Mouse (Mus musculus) stomach, embryonic 16.5 days (tissue): ENCODE measurements around the gene Trim2. TPM values are rescaled to one million over a fixed set of nuclear protein-coding genes. Genes with fewer than 3 reads are reported as not detected.
A peak's percentile ranks its signal among the peaks of the same experiment; 100 is the strongest.

Experiments
- ATAC-seq: fragments of 200-750 bp; cut with Nextera tagmentation; 2 replicates; pipeline ENCODE4 v1.8.0; 2017; ENCODE audit warnings: moderate number of reproducible peaks, moderate TSS enrichment; ENCODE audit not compliant: insufficient read depth, low FRiP score
- H3K27ac ChIP-seq: fragments of 300-500 bp; sonication (generic); 2 replicates; pipeline ENCODE4 v1.5.1; 2014; ENCODE audit warnings: low read length
- H3K27me3 ChIP-seq: fragments of 300-500 bp; sonication (generic); 2 replicates; pipeline ENCODE4 v1.6.1; 2014; ENCODE audit warnings: low read length, control low read depth, mixed read lengths; ENCODE audit not compliant: control insufficient read depth, insufficient read depth
- H3K36me3 ChIP-seq: fragments of 300-500 bp; sonication (generic); 2 replicates; pipeline ENCODE4 v1.6.1; 2014; ENCODE audit warnings: low read length; ENCODE audit not compliant: control insufficient read depth, insufficient read depth
- H3K4me1 ChIP-seq: fragments of 300-500 bp; sonication (generic); 2 replicates; pipeline ENCODE4 v1.6.1; 2014; ENCODE audit warnings: low read length, control low read depth, mixed read lengths; ENCODE audit not compliant: control insufficient read depth, insufficient read depth
- H3K4me2 ChIP-seq: fragments of 300-500 bp; sonication (generic); 2 replicates; pipeline ENCODE4 v1.6.1; 2014; ENCODE audit warnings: low read depth, low read length, mixed read lengths
- H3K4me3 ChIP-seq: fragments of 300-500 bp; sonication (generic); replicated peaks from 2 replicates; pipeline ENCODE4 v1.5.1; 2014; ENCODE audit warnings: mild to moderate bottlenecking, low read length
- H3K9ac ChIP-seq: fragments of 300-500 bp; sonication (generic); 2 replicates; pipeline ENCODE4 v1.6.1; 2014; ENCODE audit warnings: low read length
- H3K9me3 ChIP-seq: fragments of 300-500 bp; sonication (generic); replicated peaks from 2 replicates; pipeline ENCODE4 v1.6.1; 2016; ENCODE audit warnings: low read length, control low read depth; ENCODE audit not compliant: control insufficient read depth
- WGBS: fragments of 180-500 bp; shearing (Covaris S2); extraction: QIAGEN DNeasy Blood & Tissue Kit; methylation state at CpG from one replicate; pipeline ENCODE4 v1.1.7; 2014; 5-methylcytosine and 5-hydroxymethylcytosine counted together
- polyA plus RNA-seq: library from polyadenylated mRNA; unstranded; fragments of >200 nt; fragmentation: Nextera tagmentation; extraction: Ambion mirVana; gene quantifications from 2 replicates; pipeline ENCODE4 v1.2.1, GENCODE M21; 2015

Trim2 gene
- polyA plus RNA-seq, result 33.4 and 39.9 TPM in 2 replicates

- no peaks in the 10 kb centered on the region for H3K36me3 ChIP-seq
- no peak for ATAC-seq
- H3K27ac ChIP-seq, result no peak within 1 kb of the TSS
- H3K4me1 ChIP-seq, result peaks cover 8% of the 10 kb centered on the region; the same call in 1 of the 2 replicates
- H3K4me3 ChIP-seq, result no peak within 1 kb of the TSS
- H3K9me3 ChIP-seq, result peaks cover 4% of the 10 kb centered on the region; the same call in 1 of the 2 replicates
- WGBS, result 92% methylated on average over 3 of the region's 3 CpGs
- H3K4me2 ChIP-seq, result peak within 1 kb of the TSS; percentile 90; the same call in 1 of the 2 replicates
- H3K9ac ChIP-seq, result no peak within 1 kb of the TSS
- H3K27me3 ChIP-seq, result peaks cover 25% of the 10 kb centered on the region; the same call in 1 of the 2 replicates
Observed at GRCm38 (mm10) chr3:84306777-84307176, at the start of gene Trim2. TSS of gene Trim2 (minus strand) at chr3:84306877.

- no peak overlapping the region for H3K27ac ChIP-seq
- peak; percentile 84 for ATAC-seq
- no peak overlapping the region for H3K4me2 ChIP-seq
- H3K36me3 ChIP-seq, result no peaks in the 10 kb centered on the region
- H3K4me3 ChIP-seq, result no peak overlapping the region
- H3K27me3 ChIP-seq, result no peaks in the 10 kb centered on the region
- 0 out of 2 replicates have a peak, but pooled peaks cover 4% of the 10 kb centered on the region for H3K4me1 ChIP-seq
- H3K9me3 ChIP-seq, result no peaks in the 10 kb centered on the region
- 47% methylated on average over 12 of the region's 12 CpGs for WGBS
- no peak overlapping the region for H3K9ac ChIP-seq
Observed at GRCm38 (mm10) chr3:84355930-84356689, 49.4 kb upstream of the Trim2 start.

- ATAC-seq, result no peak
- Histone ChIP-seq H3K4me3 (no peak overlapping the region), H3K4me1 (0 out of 2 replicates have a peak, but pooled peaks cover 4% of the 10 kb centered on the region), H3K4me2 (no peak overlapping the region), H3K27ac (no peak overlapping the region), H3K27me3 (no peaks in the 10 kb centered on the region), H3K9ac (no peak overlapping the region), H3K36me3 (no peaks in the 10 kb centered on the region), H3K9me3 (no peaks in the 10 kb centered on the region)
- WGBS, result 50% methylated on average over 5 of the region's 5 CpGs
Observed at GRCm38 (mm10) chr3:84352353-84353034, 45.8 kb upstream of the Trim2 start.

DNA sequence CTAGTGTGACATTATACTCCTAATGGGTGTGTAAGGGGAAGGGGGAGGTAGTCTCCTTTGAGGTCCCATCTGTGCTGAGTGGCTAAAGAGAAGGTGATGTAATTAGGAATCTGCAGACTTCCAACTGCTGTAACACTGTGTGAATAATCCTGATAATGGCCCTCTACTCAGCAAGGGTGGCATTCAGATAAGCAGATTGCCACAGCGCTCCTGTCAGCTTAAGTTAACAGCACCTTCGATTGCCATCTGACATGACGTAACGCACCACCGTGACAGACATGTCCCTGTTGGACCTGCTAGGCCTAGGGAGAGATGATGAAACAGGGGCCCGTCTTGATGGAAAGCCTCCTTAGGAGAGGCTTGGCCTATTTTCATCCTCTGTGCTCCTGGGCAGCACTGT is 43.6 kb upstream of the Trim2 start:
- H3K27ac ChIP-seq, result peak overlapping the region; percentile 61; the same call in 1 of the 2 replicates
- H3K4me2 ChIP-seq, result no peak overlapping the region
- H3K4me3 ChIP-seq, result no peak overlapping the region
- no peaks in the 10 kb centered on the region for H3K9me3 ChIP-seq
- 76% methylated on average over 6 of the region's 6 CpGs for WGBS
- H3K36me3 ChIP-seq, result no peaks in the 10 kb centered on the region
- ATAC-seq, result peak; percentile 59; the same call in 1 of the 2 replicates
- H3K4me1 ChIP-seq, result peaks cover 6% of the 10 kb centered on the region
- no peak overlapping the region for H3K9ac ChIP-seq
- H3K27me3 ChIP-seq, result no peaks in the 10 kb centered on the region

DNA sequence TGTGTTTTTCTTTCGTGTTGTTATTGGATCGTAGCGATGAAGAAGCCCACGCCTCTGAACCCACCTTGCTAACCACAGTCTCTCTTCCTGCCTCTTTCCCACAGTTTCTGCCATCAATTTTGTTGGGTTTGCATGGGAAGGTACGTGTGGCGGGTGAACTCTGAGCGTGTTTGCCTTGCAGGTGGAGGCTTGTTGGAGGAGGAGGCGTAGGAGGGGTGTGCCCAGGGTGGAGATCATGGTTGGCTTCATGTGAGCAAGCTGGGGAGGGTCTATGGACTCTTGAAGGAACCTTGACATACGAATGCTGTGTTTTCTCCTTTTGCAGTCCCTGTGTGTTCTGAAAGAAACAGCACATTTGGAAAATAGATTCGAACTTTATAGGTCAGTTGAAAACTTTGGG is 43.1 kb upstream of the Trim2 start:
- Histone ChIP-seq H3K36me3 (no peaks in the 10 kb centered on the region), H3K9me3 (no peaks in the 10 kb centered on the region), H3K4me1 (peaks cover 9% of the 10 kb centered on the region), H3K9ac (no peak overlapping the region), H3K27ac (peak overlapping the region; percentile 61; the same call in 1 of the 2 replicates), H3K27me3 (no peaks in the 10 kb centered on the region), H3K4me2 (no peak overlapping the region), H3K4me3 (no peak overlapping the region)
- ATAC-seq, result peak; percentile 51; the same call in 1 of the 2 replicates
- 67% methylated on average over 10 of the region's 10 CpGs for WGBS

GRCm38 (mm10) chr3:84347426-84347825 is 40.7 kb upstream of the Trim2 start:
- Histone ChIP-seq H3K4me1 (peaks cover 12% of the 10 kb centered on the region), H3K27ac (peak overlapping the region; percentile 12; the same call in 1 of the 2 replicates), H3K36me3 (no peaks in the 10 kb centered on the region), H3K9me3 (no peaks in the 10 kb centered on the region), H3K27me3 (no peaks in the 10 kb centered on the region), H3K4me3 (no peak overlapping the region), H3K4me2 (no peak overlapping the region), H3K9ac (no peak overlapping the region)
- no peak for ATAC-seq
- WGBS, result 73% methylated on average over 4 of the region's 4 CpGs

DNA sequence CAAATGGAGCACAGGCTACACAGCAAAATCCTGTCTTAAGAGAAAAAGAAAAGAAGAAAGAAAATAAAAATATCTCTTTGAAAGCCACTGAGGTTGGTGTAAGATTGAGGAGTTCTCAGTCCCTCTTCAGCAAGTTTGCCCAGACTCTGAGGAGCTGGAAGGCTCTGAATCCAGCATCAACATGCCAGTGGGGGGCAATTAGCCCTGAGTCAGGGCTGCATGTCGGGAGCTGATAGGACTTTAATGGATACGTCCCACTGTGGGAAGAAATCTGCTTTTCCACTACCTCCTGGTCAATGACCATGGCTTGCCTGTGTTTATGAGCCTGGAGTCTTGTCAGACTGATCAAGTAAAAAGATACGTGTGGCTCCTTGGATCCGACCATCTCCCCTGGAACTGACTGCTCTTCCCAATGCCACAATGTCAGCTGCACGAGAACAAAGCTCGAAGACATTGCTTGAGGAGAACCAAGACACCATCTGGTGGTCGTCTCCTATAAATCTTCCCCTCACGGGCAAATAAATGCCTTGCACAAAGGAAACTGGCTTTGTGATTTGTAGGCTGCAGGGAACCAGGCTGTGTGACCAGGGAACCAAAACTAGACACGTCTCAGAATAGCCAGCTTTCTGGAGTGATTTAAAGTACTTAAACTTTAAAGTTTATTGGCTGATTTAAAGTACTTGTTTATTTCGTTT is 39.9 kb upstream of the Trim2 start:
- Histone ChIP-seq H3K4me1 (peaks cover 12% of the 10 kb centered on the region), H3K4me2 (no peak overlapping the region), H3K9ac (no peak overlapping the region), H3K9me3 (no peaks in the 10 kb centered on the region), H3K27ac (no peak overlapping the region), H3K4me3 (no peak overlapping the region), H3K27me3 (no peaks in the 10 kb centered on the region), H3K36me3 (no peaks in the 10 kb centered on the region)
- no peak for ATAC-seq
- 40% methylated on average over 10 of the region's 10 CpGs for WGBS

GRCm38 (mm10) chr3:84345646-84345980 is 38.9 kb upstream of the Trim2 start:
- Histone ChIP-seq H3K36me3 (no peaks in the 10 kb centered on the region), H3K27me3 (no peaks in the 10 kb centered on the region), H3K9me3 (no peaks in the 10 kb centered on the region), H3K4me2 (peak overlapping the region; percentile 80), H3K9ac (peak overlapping the region; percentile 57; the same call in 1 of the 2 replicates), H3K4me1 (peaks cover 12% of the 10 kb centered on the region), H3K4me3 (peak overlapping the region; percentile 42), H3K27ac (no peak overlapping the region)
- no peak; the same call in 1 of the 2 replicates for ATAC-seq
- 60% methylated on average over 6 of the region's 6 CpGs for WGBS
